ENCODE assay signal across 9 mouse cellular contexts in genomic region chr5:65537420-65538071, GRCm38 (mm10). TPM values are rescaled to one million over a fixed set of nuclear protein-coding genes. Genes with fewer than 3 reads are reported as not detected.
DNase-seq lines count a peak whose midpoint lies in the region; ATAC-seq and TF ChIP-seq lines count a peak whose summit lies in the region.
"Had no signal": no experiment of that assay in that cellular context is flagged by ENCODE, and none has a peak within 500 bp of the region (broad histone marks: within the 10 kb centered on the region; RNA-seq: fewer than 3 reads in every experiment).

No protein-coding gene starts in this region.

- peak overlapping the region; percentile 80 for H3K9ac ChIP-seq in ES-Bruce4 (ENCODE audit: low read depth, poor library complexity, severe bottlenecking)
- peak overlapping the region; percentile 92 for H3K9ac ChIP-seq in heart, embryonic 16.5 days (ENCODE audit: low read length)
- H3K9ac ChIP-seq in limb, embryonic 11.5 days (ENCODE audit: low read length) = peak overlapping the region; percentile 96

- peaks cover 12% of the 10 kb centered on the region for H3K36me3 ChIP-seq in ES-Bruce4 (ENCODE audit: control insufficient read depth, insufficient read depth, low read length, poor library complexity, severe bottlenecking)
- no peaks in the 10 kb centered on the region for H3K36me3 ChIP-seq in heart, embryonic 16.5 days (ENCODE audit: control insufficient read depth, insufficient read depth)
- no peaks in the 10 kb centered on the region for H3K36me3 ChIP-seq in limb, embryonic 11.5 days (ENCODE audit: control insufficient read depth, insufficient read depth, low read length)

- ATAC-seq in heart, embryonic 16.5 days (replicated peaks; ENCODE audit: extremely low read depth, insufficient read depth, low FRiP score) = peak; percentile 51
- peak; percentile 67 for ATAC-seq in limb, embryonic 11.5 days (ENCODE audit: insufficient number of reproducible peaks, low FRiP score, low TSS enrichment, low read depth)
- ATAC-seq in megakaryocyte-erythroid progenitor cell, adult 5-6 weeks (replicated peaks; ENCODE audit: low FRiP score, low TSS enrichment, poor library complexity, severe bottlenecking) = peak; percentile 17; the same call in 1 of the 2 replicates

- under 1% methylated on average over 45 of the region's 59 CpGs for WGBS in heart, embryonic 16.5 days
- WGBS in limb, embryonic 11.5 days = 1% methylated on average over 55 of the region's 59 CpGs

- TF ChIP-seq CTCF in ES-Bruce4 (IDR thresholded peaks at IDR 0.05; ENCODE audit: low read depth, low read length) = no peak

- no peak for TF ChIP-seq POLR2A in ES-Bruce4 (IDR thresholded peaks at IDR 0.05; ENCODE audit: insufficient read depth, low read length)

- H3K9me3 ChIP-seq in ES-Bruce4 (replicated peaks; ENCODE audit: control insufficient read depth, insufficient read depth, low read length, poor library complexity, severe bottlenecking) = no peaks in the 10 kb centered on the region
- H3K9me3 ChIP-seq in heart, embryonic 16.5 days (replicated peaks; ENCODE audit: control insufficient read depth, low read length) = no peaks in the 10 kb centered on the region
- H3K9me3 ChIP-seq in limb, embryonic 11.5 days (ENCODE audit: control insufficient read depth, low read length) = no peaks in the 10 kb centered on the region

- H3K27ac ChIP-seq in ES-Bruce4 (ENCODE audit: insufficient read depth, low read length) = peak overlapping the region; percentile 80
- peak overlapping the region; percentile 99 for H3K27ac ChIP-seq in heart, embryonic 16.5 days (ENCODE audit: low read length)
- H3K27ac ChIP-seq in limb, embryonic 11.5 days (replicated peaks; ENCODE audit: low read depth, low read length) = peak overlapping the region; percentile 99

- peak overlapping the region; percentile 81 for H3K4me3 ChIP-seq in ES-Bruce4 (ENCODE audit: low read depth, low read length)
- H3K4me3 ChIP-seq in heart, embryonic 16.5 days (ENCODE audit: low read length) = peak overlapping the region; percentile 78
- H3K4me3 ChIP-seq in limb, embryonic 11.5 days (ENCODE audit: low read depth, low read length) = peak overlapping the region; percentile 95

- peaks cover 3% of the 10 kb centered on the region for H3K4me1 ChIP-seq in ES-Bruce4 (ENCODE audit: control insufficient read depth, insufficient read depth, low read length)
- peaks cover 16% of the 10 kb centered on the region for H3K4me1 ChIP-seq in heart, embryonic 16.5 days (ENCODE audit: control insufficient read depth, insufficient read depth, low read length)
- no peaks in the 10 kb centered on the region; the same call in 1 of the 2 replicates for H3K4me1 ChIP-seq in limb, embryonic 11.5 days (ENCODE audit: control insufficient read depth, insufficient read depth, low read length)

- H3K4me2 ChIP-seq in heart, embryonic 16.5 days (ENCODE audit: low read depth, low read length) = peak overlapping the region; percentile 80
- peak overlapping the region; percentile 66 for H3K4me2 ChIP-seq in limb, embryonic 11.5 days (ENCODE audit: low read depth, severe bottlenecking)

- H3K27me3 ChIP-seq in ES-Bruce4 (ENCODE audit: control insufficient read depth, insufficient read depth, low read length, poor library complexity, severe bottlenecking) = no peaks in the 10 kb centered on the region
- H3K27me3 ChIP-seq in heart, embryonic 16.5 days (ENCODE audit: control insufficient read depth, insufficient read depth, low read length) = no peaks in the 10 kb centered on the region
- no peaks in the 10 kb centered on the region for H3K27me3 ChIP-seq in limb, embryonic 11.5 days (ENCODE audit: control insufficient read depth, insufficient read depth, low read length)

- DNase-seq in gastrocnemius, postnatal 14 days = peak; percentile 58
- no peak for DNase-seq in gastrocnemius, postnatal 25 days
- DNase-seq in embryo, embryonic 11 days = peak; percentile 84
- DNase-seq in limb, embryonic 11.5 days (ENCODE audit: low spot score) = peak; percentile 83
- DNase-seq in skeletal muscle tissue, adult 2 months (ENCODE audit: low read depth, low spot score) = peak; percentile 41

- intact Hi-C loops in gastrocnemius, postnatal 14 days (cut with DNase I; ENCODE audit: low total_unique reads) = loop anchor here (5.0 to 10.0 kb wide), 2 partner anchors 87 to 160 kb away; partner anchors contain the start of gene Pds5a

- TF ChIP-seq EP300 in ES-Bruce4 (IDR thresholded peaks at IDR 0.05; ENCODE audit: insufficient read depth, low read depth, low read length) = no peak

RNA-seq across cellular contexts. Expression of gene Ube2k, which starts 0.5 kb away (rescaled TPM):
- total RNA-seq in gastrocnemius, postnatal 14 days (2021) = 10 to 100 TPM; 60.9 to 61.8 TPM
- total RNA-seq in gastrocnemius, postnatal 25 days (2021) = 10 to 100 TPM; 59.0 to 60.3 TPM
- 282 and 285 TPM in 2 replicates for polyA plus RNA-seq in ES-Bruce4 (2011; ENCODE audit: insufficient read depth, insufficient read length, low read depth, missing spikeins)
- polyA plus RNA-seq in heart, embryonic 16.5 days (2015; fragmentation: Nextera tagmentation; extraction: Ambion mirVana) = 117 and 132 TPM in 2 replicates
- 167 and 172 TPM in 2 replicates for polyA plus RNA-seq in limb, embryonic 11.5 days (2014; fragmentation: Nextera tagmentation; extraction: Ambion mirVana)
- 109 and 117 TPM in 2 replicates for total RNA-seq in megakaryocyte-erythroid progenitor cell, adult 5-6 weeks (2014; fragmentation: Nextera tagmentation)
- 53.3 and 60.8 TPM in 2 replicates for total RNA-seq in megakaryocyte-erythroid progenitor cell, adult 5-6 weeks (2017)

RNA-seq across cellular contexts. Expression of gene Smim14, which starts 0.6 kb away (rescaled TPM):
- total RNA-seq in gastrocnemius, postnatal 14 days (2021) = 10 to 100 TPM; 34.7 to 39.4 TPM
- 10 to 100 TPM; 33.5 to 34.6 TPM for total RNA-seq in gastrocnemius, postnatal 25 days (2021)
- 47.3 and 53.2 TPM in 2 replicates for polyA plus RNA-seq in ES-Bruce4 (2011; ENCODE audit: insufficient read depth, insufficient read length, low read depth, missing spikeins)
- 116 and 141 TPM in 2 replicates for polyA plus RNA-seq in heart, embryonic 16.5 days (2015; fragmentation: Nextera tagmentation; extraction: Ambion mirVana)
- 75.6 and 80.5 TPM in 2 replicates for polyA plus RNA-seq in limb, embryonic 11.5 days (2014; fragmentation: Nextera tagmentation; extraction: Ambion mirVana)
- 23.2 and 24.9 TPM in 2 replicates for total RNA-seq in megakaryocyte-erythroid progenitor cell, adult 5-6 weeks (2014; fragmentation: Nextera tagmentation)
- 26.1 and 26.9 TPM in 2 replicates for total RNA-seq in megakaryocyte-erythroid progenitor cell, adult 5-6 weeks (2017)

RNA-seq across cellular contexts. Expression of gene Gm43552, which starts 44.9 kb away (rescaled TPM):
- 1 to 10 TPM in 1 of 2 experiments, not detected in 1; 3.1 TPM for total RNA-seq in gastrocnemius, postnatal 14 days (2021)
- 1 to 10 TPM in 1 of 2 experiments, not detected in 1; 2.6 TPM for total RNA-seq in gastrocnemius, postnatal 25 days (2021)
- not detected in 2 replicates for polyA plus RNA-seq in ES-Bruce4 (2011; ENCODE audit: insufficient read depth, insufficient read length, low read depth, missing spikeins)
- polyA plus RNA-seq in heart, embryonic 16.5 days (2015; fragmentation: Nextera tagmentation; extraction: Ambion mirVana) = 0.91 and 2.3 TPM in 2 replicates
- polyA plus RNA-seq in limb, embryonic 11.5 days (2014; fragmentation: Nextera tagmentation; extraction: Ambion mirVana) = not detected in 2 replicates
- total RNA-seq in megakaryocyte-erythroid progenitor cell, adult 5-6 weeks (2014; fragmentation: Nextera tagmentation) = not detected in 2 replicates
- not detected in 2 replicates for total RNA-seq in megakaryocyte-erythroid progenitor cell, adult 5-6 weeks (2017)
- polyA plus RNA-seq: large intestine, adult 2 months had no signal

Comparison
In these comparisons a context has a peak if more than half of its experiments do, and no peak if none do; other contexts are left out.
1. ATAC-seq: peak in every context shown above with its lines; median percentile 67 in limb, embryonic 11.5 days; 51 in heart, embryonic 16.5 days; 17 in megakaryocyte-erythroid progenitor cell, adult 5-6 weeks.